Mouse (Mus musculus): ENCODE data around the gene Rpl10a. TPM values are rescaled to one million over a fixed set of nuclear protein-coding genes. Genes with fewer than 3 reads are reported as not detected.
"Not testable (repeated sequence)": the region's sequence is repeated elsewhere in the genome, so short reads cannot be mapped to it uniquely, and the experiment has no call there.

Rpl10a gene
- polyA plus RNA-seq, 1 experiment: 808 TPM

DNA sequence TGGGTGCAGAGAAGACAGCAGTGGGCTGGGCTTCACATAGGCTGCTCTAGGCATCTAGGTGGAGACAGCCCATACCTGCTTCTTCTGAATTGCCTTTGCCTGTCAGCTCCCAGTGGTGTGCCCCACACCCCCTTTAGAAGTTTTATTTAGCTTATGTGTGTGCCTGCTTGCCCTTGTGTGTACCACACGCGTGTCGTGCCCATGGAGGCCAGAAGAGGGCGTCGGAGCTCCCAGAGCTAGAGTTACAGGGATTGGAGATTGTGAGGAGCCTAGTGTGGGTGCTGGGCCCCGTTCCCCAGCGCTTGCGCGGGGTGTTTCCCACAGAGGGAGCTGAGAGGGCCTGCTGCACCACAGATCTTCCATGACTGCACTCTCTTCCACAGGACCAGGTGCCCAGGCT, 11.8 kb upstream of the Rpl10a start:
- Histone ChIP-seq H3K27ac (ENCODE audit: insufficient read depth, low read length) (no peak overlapping the region), H3K4me1 (ENCODE audit: control insufficient read depth, insufficient read depth, low read length) (peaks cover 5% of the 10 kb centered on the region; the same call in 1 of the 2 replicates), H3K27me3 (ENCODE audit: control insufficient read depth, insufficient read depth, low read length) (no peaks in the 10 kb centered on the region), H3K4me3 (replicated peaks; ENCODE audit: insufficient read depth, low read depth, low read length) (no peak overlapping the region)
- WGBS: 90% methylated on average over 9 of the region's 9 CpGs
- TF ChIP-seq POLR2A (IDR thresholded peaks at IDR 0.05; ENCODE audit: borderline replicate concordance, insufficient read depth, low read length) (no peak), CTCF (IDR thresholded peaks at IDR 0.05; ENCODE audit: borderline replicate concordance, insufficient read depth, low read depth, low read length) (no peak)
- DNase-seq: no peak

DNA sequence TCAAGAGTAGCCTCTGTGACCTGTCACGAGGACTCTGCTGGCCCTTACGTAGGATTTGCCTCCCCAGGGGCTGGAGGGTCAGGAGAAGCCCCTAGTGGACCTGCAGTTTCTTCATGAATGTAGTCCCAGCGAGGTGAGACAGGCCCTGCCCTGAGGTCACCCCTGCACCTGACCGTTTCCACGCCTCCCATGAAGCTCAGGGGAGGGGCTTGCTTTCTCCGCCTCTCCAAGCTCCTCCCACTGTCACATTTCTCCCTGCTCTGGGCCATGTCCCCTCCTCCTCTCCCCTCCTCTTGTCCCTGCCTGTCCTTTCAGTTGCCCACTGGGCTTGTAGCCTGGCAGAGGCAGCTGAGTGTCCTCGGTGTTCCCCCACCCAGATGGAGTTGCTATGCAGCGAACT, 11.2 kb upstream of the Rpl10a start:
- 64% methylated on average over 8 of the region's 8 CpGs for WGBS
- peaks cover 5% of the 10 kb centered on the region; the same call in 1 of the 2 replicates for H3K4me1 ChIP-seq (ENCODE audit: control insufficient read depth, insufficient read depth, low read length)
- H3K27ac ChIP-seq (ENCODE audit: insufficient read depth, low read length): no peak overlapping the region
- no peak for DNase-seq
- TF ChIP-seq POLR2A (IDR thresholded peaks at IDR 0.05; ENCODE audit: borderline replicate concordance, insufficient read depth, low read length) (no peak), CTCF (IDR thresholded peaks at IDR 0.05; ENCODE audit: borderline replicate concordance, insufficient read depth, low read depth, low read length) (no peak)
- H3K4me3 ChIP-seq (replicated peaks; ENCODE audit: insufficient read depth, low read depth, low read length): no peak overlapping the region
- no peaks in the 10 kb centered on the region for H3K27me3 ChIP-seq (ENCODE audit: control insufficient read depth, insufficient read depth, low read length)

DNA sequence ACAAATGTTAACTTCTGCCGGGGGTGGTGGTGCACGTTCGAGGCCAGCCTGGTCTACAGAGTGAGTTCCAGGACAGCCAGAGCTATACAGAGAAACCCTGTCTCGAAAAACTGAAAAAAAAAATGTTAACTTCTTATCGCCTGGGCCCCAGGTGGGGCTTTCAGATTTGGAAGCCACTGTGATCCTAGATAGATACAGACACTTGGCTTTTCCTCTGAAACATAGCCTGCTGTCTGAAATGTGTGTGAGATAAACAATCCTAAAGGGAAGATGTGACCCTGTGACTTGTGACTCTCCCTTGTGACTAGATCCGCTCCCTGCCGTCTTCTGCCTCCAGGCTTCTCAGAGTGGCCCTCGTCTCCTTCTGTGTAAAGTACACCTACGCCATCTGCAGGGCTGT, 10.5 kb upstream of the Rpl10a start:
- Histone ChIP-seq H3K27me3 (ENCODE audit: control insufficient read depth, insufficient read depth, low read length) (no peaks in the 10 kb centered on the region), H3K27ac (ENCODE audit: insufficient read depth, low read length) (no peak overlapping the region), H3K4me3 (replicated peaks; ENCODE audit: insufficient read depth, low read depth, low read length) (no peak overlapping the region), H3K4me1 (ENCODE audit: control insufficient read depth, insufficient read depth, low read length) (peaks cover 5% of the 10 kb centered on the region; the same call in 1 of the 2 replicates)
- TF ChIP-seq POLR2A (IDR thresholded peaks at IDR 0.05; ENCODE audit: borderline replicate concordance, insufficient read depth, low read length) (no peak), CTCF (IDR thresholded peaks at IDR 0.05; ENCODE audit: borderline replicate concordance, insufficient read depth, low read depth, low read length) (no peak)
- 85% methylated on average over 9 of the region's 9 CpGs for WGBS
- no peak for DNase-seq

DNA sequence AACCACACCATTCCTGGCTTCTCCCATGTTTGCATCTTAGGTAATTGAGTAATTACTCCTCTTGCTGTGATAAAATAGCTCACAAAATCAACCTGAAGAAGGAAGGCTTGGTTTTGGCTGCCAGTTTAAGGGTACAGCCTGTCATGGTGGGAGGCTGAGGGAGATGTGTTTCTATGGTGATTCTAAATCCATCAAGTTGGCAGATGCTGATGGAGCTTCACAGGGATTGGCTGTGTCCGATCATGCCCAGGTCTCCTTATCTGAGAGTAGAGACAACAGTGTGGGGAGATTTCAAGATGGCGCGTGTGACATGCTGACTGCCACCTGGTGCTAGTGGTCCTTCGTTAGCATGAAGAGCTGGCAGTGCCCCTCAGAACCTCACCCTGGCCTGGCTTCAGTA, 6.6 kb upstream of the Rpl10a start:
- Histone ChIP-seq H3K27me3 (ENCODE audit: control insufficient read depth, insufficient read depth, low read length) (no peaks in the 10 kb centered on the region), H3K4me3 (replicated peaks; ENCODE audit: insufficient read depth, low read depth, low read length) (no peak overlapping the region), H3K27ac (ENCODE audit: insufficient read depth, low read length) (no peak overlapping the region), H3K4me1 (ENCODE audit: control insufficient read depth, insufficient read depth, low read length) (no peaks in the 10 kb centered on the region)
- no peak for DNase-seq
- 75% methylated on average over 4 of the region's 4 CpGs for WGBS
- no peak for TF ChIP-seq CTCF (IDR thresholded peaks at IDR 0.05; ENCODE audit: borderline replicate concordance, insufficient read depth, low read depth, low read length)
- no peak for TF ChIP-seq POLR2A (IDR thresholded peaks at IDR 0.05; ENCODE audit: borderline replicate concordance, insufficient read depth, low read length)

DNA sequence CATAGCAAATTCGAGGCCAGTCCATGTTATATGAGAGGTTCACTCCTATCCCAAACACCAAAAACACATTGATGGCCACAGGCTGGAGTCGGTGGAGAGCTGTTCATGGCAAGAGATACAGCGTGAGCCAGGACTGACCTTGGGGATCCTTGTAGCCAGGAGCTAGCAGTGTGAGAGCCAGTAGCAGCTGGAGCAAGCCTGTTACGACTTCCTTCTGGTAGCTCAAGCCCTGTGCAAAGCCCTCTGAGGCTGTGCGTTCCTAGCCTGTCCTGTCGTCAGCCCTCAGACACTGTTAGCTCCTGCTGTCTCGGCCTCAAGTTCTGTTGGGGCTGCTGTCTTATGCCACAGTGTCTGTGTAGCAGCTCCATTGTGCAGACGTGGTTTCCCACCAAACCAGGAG, 4.5 kb upstream of the Rpl10a start:
- Histone ChIP-seq H3K4me1 (ENCODE audit: control insufficient read depth, insufficient read depth, low read length) (peaks cover 8% of the 10 kb centered on the region), H3K4me3 (replicated peaks; ENCODE audit: insufficient read depth, low read depth, low read length) (no peak overlapping the region), H3K27ac (ENCODE audit: insufficient read depth, low read length) (no peak overlapping the region), H3K27me3 (ENCODE audit: control insufficient read depth, insufficient read depth, low read length) (no peaks in the 10 kb centered on the region)
- TF ChIP-seq POLR2A (IDR thresholded peaks at IDR 0.05; ENCODE audit: borderline replicate concordance, insufficient read depth, low read length) (no peak), CTCF (IDR thresholded peaks at IDR 0.05; ENCODE audit: borderline replicate concordance, insufficient read depth, low read depth, low read length) (no peak)
- WGBS: 94% methylated on average over 8 of the region's 8 CpGs
- no peak for DNase-seq

DNA sequence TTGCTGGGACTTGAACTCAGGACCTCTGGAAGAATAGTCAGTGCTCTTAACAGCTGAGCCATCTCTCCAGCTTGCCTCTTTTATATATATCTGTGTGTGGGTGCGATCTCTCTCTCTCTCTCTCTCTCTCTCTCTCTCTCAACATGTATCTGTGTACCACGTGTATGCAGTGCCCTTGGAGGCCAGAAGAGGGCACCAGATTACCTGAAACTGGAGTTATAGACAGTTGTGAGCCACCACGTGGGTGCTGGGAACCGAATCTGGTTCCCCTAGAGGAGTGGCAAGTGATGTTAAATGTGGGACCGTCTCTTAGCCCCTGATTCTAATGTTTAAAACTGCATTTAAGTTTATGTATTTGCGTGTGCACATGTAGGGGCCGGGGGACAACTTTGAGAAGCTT, 3.9 kb upstream of the Rpl10a start:
- not testable (repeated sequence) for H3K4me1 ChIP-seq (ENCODE audit: control insufficient read depth, insufficient read depth, low read length); H3K27ac ChIP-seq (ENCODE audit: insufficient read depth, low read length); DNase-seq; H3K4me3 ChIP-seq (replicated peaks; ENCODE audit: insufficient read depth, low read depth, low read length); H3K27me3 ChIP-seq (ENCODE audit: control insufficient read depth, insufficient read depth, low read length)
- 95% methylated on average over 7 of the region's 7 CpGs for WGBS

DNA sequence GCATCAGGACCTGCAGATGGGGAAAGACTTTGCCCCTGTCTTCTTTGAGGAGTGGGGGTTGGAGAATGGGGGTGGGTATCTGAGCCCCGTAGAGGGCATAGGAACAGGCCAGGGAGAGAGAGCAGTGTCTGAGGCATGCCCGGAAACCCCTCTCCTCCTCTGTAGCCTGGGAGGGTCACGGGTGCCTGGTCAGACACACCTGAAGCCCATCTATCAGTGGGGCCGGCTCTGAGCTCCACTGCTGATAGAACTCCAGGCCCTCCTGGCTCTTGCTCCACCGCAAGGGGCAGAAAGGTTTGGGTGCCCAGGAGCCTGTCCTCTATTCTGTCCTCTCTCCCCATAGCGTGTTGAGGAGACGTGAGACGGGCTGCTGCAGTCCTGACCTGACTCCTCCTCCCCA, 2.5 kb upstream of the Rpl10a start:
- 91% methylated on average over 8 of the region's 8 CpGs for WGBS
- Histone ChIP-seq H3K4me3 (replicated peaks; ENCODE audit: insufficient read depth, low read depth, low read length) (no peak overlapping the region), H3K4me1 (ENCODE audit: control insufficient read depth, insufficient read depth, low read length) (peaks cover 8% of the 10 kb centered on the region), H3K27me3 (ENCODE audit: control insufficient read depth, insufficient read depth, low read length) (no peaks in the 10 kb centered on the region), H3K27ac (ENCODE audit: insufficient read depth, low read length) (no peak overlapping the region)
- DNase-seq: no peak
- no peak for TF ChIP-seq POLR2A (IDR thresholded peaks at IDR 0.05; ENCODE audit: borderline replicate concordance, insufficient read depth, low read length)
- TF ChIP-seq CTCF (IDR thresholded peaks at IDR 0.05; ENCODE audit: borderline replicate concordance, insufficient read depth, low read depth, low read length): no peak

DNA sequence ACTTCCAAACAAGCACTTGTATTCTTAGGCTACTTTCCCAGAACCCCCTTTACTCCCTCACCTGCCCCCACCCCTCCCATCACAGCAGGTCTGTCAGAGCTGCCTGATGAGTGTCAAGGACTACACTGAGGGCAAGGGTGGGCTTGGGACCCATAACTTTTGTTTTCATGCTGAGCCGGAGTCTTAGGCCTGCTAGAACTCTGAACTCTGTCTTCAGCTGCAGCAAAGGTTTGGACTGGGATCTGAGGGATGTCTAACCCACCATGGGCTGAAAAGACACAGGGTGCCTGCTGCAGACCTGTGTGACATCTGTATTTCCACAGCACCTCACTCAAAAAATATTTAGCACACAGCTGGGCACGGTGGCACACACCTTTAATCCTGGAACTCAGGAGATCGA, 1.3 kb upstream of the Rpl10a start:
- no peak for DNase-seq
- Histone ChIP-seq H3K4me3 (replicated peaks; ENCODE audit: insufficient read depth, low read depth, low read length) (no peak overlapping the region), H3K4me1 (ENCODE audit: control insufficient read depth, insufficient read depth, low read length) (peaks cover 8% of the 10 kb centered on the region), H3K27me3 (ENCODE audit: control insufficient read depth, insufficient read depth, low read length) (no peaks in the 10 kb centered on the region), H3K27ac (ENCODE audit: insufficient read depth, low read length) (no peak overlapping the region)
- WGBS: 84% methylated on average over 3 of the region's 3 CpGs
- TF ChIP-seq POLR2A (IDR thresholded peaks at IDR 0.05; ENCODE audit: borderline replicate concordance, insufficient read depth, low read length) (no peak), CTCF (IDR thresholded peaks at IDR 0.05; ENCODE audit: borderline replicate concordance, insufficient read depth, low read depth, low read length) (no peak)
